Mouse (Mus musculus): ENCODE results near the gene Gnb5. TPM values are rescaled to one million over a fixed set of nuclear protein-coding genes. Genes with fewer than 3 reads are reported as not detected.

Gene Gnb5
- total and polyA plus RNA-seq, 2 experiments from 2014 or later: 73.2 to 91.4 TPM

DNA sequence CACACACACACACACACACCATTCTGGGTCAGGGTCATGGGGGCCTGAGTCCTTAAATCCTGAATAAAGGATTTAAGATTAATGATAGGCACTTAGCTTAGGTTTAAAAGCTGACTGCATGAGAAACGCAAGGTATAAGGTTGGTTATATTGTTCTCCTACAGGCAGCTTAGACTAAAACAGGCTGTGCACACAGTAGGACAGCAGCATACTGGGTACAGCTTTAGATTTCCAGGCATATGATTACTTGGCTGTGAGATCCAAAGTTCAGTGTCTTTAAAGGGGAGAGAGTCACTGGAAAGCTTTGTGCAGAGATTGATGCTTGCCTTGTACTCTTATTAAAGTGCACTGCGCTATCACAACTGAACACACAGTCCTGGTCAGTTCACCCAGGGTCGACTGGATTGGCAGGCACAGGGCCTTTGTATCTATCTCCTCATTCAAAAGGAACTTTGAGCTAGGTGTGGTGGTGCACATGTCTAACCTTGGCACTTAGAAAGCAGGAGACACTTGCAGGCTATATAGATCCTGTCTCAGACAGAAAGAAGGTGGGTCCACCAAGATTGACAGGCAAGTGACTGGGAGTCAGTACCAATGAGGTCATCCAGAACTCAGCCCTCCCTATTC, 78.4 kb downstream of the Gnb5 start:
- H3K27ac ChIP-seq (ENCODE audit: low read depth, low read length): no peak overlapping the region
- no peak for TF ChIP-seq CTCF (IDR thresholded peaks at IDR 0.05; ENCODE audit: low read depth)
- H3K4me1 ChIP-seq (ENCODE audit: insufficient read depth): no peaks in the 10 kb centered on the region
- no peak overlapping the region for H3K4me2 ChIP-seq (ENCODE audit: low read depth)
- no peak overlapping the region for H3K4me3 ChIP-seq (ENCODE audit: low read depth, low read length)
- no peaks in the 10 kb centered on the region for H3K27me3 ChIP-seq (ENCODE audit: insufficient read depth, low read length)
- ATAC-seq (no peak), DNase-seq (no peak)
- peaks cover 34% of the 10 kb centered on the region for H3K36me3 ChIP-seq (ENCODE audit: insufficient read depth)
- no peaks in the 10 kb centered on the region for H3K9me3 ChIP-seq (ENCODE audit: low read length)
- WGBS: 85% methylated on average over 3 of the region's 3 CpGs
- H3K9ac ChIP-seq: no peak overlapping the region

DNA sequence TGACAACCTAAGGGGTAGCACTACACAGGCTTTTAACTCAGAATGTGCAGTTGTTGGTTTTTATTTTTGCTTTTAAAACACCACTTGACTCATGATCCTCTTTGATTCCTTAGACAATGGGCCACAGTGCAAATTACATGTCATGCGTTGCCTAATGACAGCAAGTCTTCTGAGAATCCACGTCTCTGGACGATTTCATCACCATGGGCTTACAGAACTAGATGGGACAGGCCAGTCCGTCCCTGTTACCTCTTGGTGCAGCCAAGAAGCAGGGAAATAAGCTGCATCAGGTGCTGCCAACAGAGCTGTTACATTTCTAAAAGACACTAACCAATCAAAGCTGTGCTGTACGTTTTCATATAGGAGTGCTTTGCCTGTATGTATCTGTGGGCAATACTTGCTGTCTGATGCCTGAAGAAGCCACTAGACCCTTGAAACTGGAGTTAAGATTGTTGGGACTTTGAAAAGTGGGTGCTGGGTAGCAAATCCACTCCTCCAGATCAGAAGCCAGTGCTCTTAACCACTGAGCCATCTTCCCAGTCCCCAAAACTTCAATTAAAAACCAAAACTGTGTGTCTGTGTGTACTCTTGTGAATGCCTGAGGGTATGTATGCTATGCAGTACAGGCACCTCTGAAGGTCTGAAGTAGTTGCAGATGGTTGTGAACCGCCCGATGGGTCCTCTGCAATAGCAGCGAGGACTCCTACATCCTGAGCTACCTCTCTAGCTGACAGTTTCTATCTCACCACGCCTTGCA, 79.3 kb downstream of the Gnb5 start:
- no peak overlapping the region for H3K27ac ChIP-seq (ENCODE audit: low read depth, low read length)
- H3K9me3 ChIP-seq (ENCODE audit: low read length): no peaks in the 10 kb centered on the region
- H3K4me2 ChIP-seq (ENCODE audit: low read depth): no peak overlapping the region
- ATAC-seq: peak; percentile 18
- whole genome bisulfite sequencing: 77% methylated on average over 9 of the region's 9 CpGs
- H3K4me1 ChIP-seq (ENCODE audit: insufficient read depth): no peaks in the 10 kb centered on the region
- peaks cover 40% of the 10 kb centered on the region for H3K36me3 ChIP-seq (ENCODE audit: insufficient read depth)
- H3K9ac ChIP-seq: no peak overlapping the region
- no peak for TF ChIP-seq CTCF (IDR thresholded peaks at IDR 0.05; ENCODE audit: low read depth)
- no peaks in the 10 kb centered on the region for H3K27me3 ChIP-seq (ENCODE audit: insufficient read depth, low read length)
- H3K4me3 ChIP-seq (ENCODE audit: low read depth, low read length): no peak overlapping the region
- no peak for DNase-seq

GRCm38 (mm10) chr9:75393251-75393650, 87.2 kb downstream of the Gnb5 start:
- peaks cover 75% of the 10 kb centered on the region for H3K36me3 ChIP-seq (ENCODE audit: insufficient read depth)
- H3K9ac ChIP-seq: no peak overlapping the region
- no peak overlapping the region for H3K4me3 ChIP-seq (ENCODE audit: low read depth, low read length)
- H3K9me3 ChIP-seq (ENCODE audit: low read length): no peaks in the 10 kb centered on the region
- no peak overlapping the region for H3K4me2 ChIP-seq (ENCODE audit: low read depth)
- no peak for DNase-seq
- no peaks in the 10 kb centered on the region for H3K4me1 ChIP-seq (ENCODE audit: insufficient read depth)
- no peak for TF ChIP-seq CTCF (IDR thresholded peaks at IDR 0.05; ENCODE audit: low read depth)
- H3K27ac ChIP-seq (ENCODE audit: low read depth, low read length): no peak overlapping the region
- 83% methylated on average over 12 of the region's 12 CpGs for WGBS
- H3K27me3 ChIP-seq (ENCODE audit: insufficient read depth, low read length): no peaks in the 10 kb centered on the region
- no peak for ATAC-seq

Other genes starting within 250 kb of the Gnb5 start
- 146 and 166 TPM in 2 replicates for gene Myo5a, start 235.3 kb upstream of the Gnb5 start, total RNA-seq (2014; rRNA removed)
- 18.0 and 34.9 TPM in 2 replicates for gene Myo5a, start 235.3 kb upstream of the Gnb5 start, polyA plus RNA-seq (2015; fragmentation: Nextera tagmentation; extraction: Ambion mirVana)
- 0.10 and 0.31 TPM in 2 replicates for gene Myo5c, start 74.3 kb upstream of the Gnb5 start, total RNA-seq (2014; rRNA removed)
- 0.16 and 0.20 TPM in 2 replicates for gene Myo5c, start 74.3 kb upstream of the Gnb5 start, polyA plus RNA-seq (2015; fragmentation: Nextera tagmentation; extraction: Ambion mirVana)
- gene Bcl2l10, start 41.5 kb downstream of the Gnb5 start, total RNA-seq (2014; rRNA removed): not detected in 2 replicates
- not detected in 2 replicates for gene Bcl2l10, start 41.5 kb downstream of the Gnb5 start, polyA plus RNA-seq (2015; fragmentation: Nextera tagmentation; extraction: Ambion mirVana)
- 121 and 157 TPM in 2 replicates for gene Mapk6, start 103.7 kb downstream of the Gnb5 start, total RNA-seq (2014; rRNA removed)
- 69.5 and 94.2 TPM in 2 replicates for gene Mapk6, start 103.7 kb downstream of the Gnb5 start, polyA plus RNA-seq (2015; fragmentation: Nextera tagmentation; extraction: Ambion mirVana)
- 33.4 and 37.3 TPM in 2 replicates for gene Leo1, start 135.2 kb downstream of the Gnb5 start, total RNA-seq (2014; rRNA removed)
- gene Leo1, start 135.2 kb downstream of the Gnb5 start, polyA plus RNA-seq (2015; fragmentation: Nextera tagmentation; extraction: Ambion mirVana): 31.4 and 39.8 TPM in 2 replicates